Mouse (Mus musculus) heart, embryonic 12.5 days (tissue): ENCODE data around the gene Pkd2l1. TPM values are rescaled to one million over a fixed set of nuclear protein-coding genes. Genes with fewer than 3 reads are reported as not detected.

ENCODE experiments used
- ATAC-seq: fragments of 200-750 bp; cut with Nextera tagmentation; 2 replicates; pipeline ENCODE4 v1.8.0; 2017; ENCODE audit warnings: moderate TSS enrichment, moderate library complexity; ENCODE audit not compliant: insufficient number of reproducible peaks, low FRiP score
- H3K27ac ChIP-seq: fragments of 300-500 bp; sonication (generic); 2 replicates; pipeline ENCODE4 v1.5.1; 2016; ENCODE audit warnings: mild to moderate bottlenecking, moderate library complexity; ENCODE audit not compliant: poor library complexity, severe bottlenecking
- H3K27me3 ChIP-seq: fragments of 300-500 bp; sonication (generic); replicated peaks from 2 replicates; pipeline ENCODE4 v1.6.1; 2016; ENCODE audit warnings: mild to moderate bottlenecking, moderate library complexity
- H3K36me3 ChIP-seq: fragments of 300-500 bp; sonication (generic); 2 replicates; pipeline ENCODE4 v1.6.1; 2016; ENCODE audit warnings: mild to moderate bottlenecking, moderate library complexity
- H3K4me1 ChIP-seq: fragments of 300-500 bp; sonication (generic); replicated peaks from 2 replicates; pipeline ENCODE4 v1.6.1; 2016; ENCODE audit warnings: mild to moderate bottlenecking
- H3K4me2 ChIP-seq: fragments of 300-500 bp; sonication (generic); 2 replicates; pipeline ENCODE4 v1.6.1; 2016; ENCODE audit warnings: mild to moderate bottlenecking, moderate library complexity
- H3K4me3 ChIP-seq: fragments of 300-500 bp; sonication (generic); 2 replicates; pipeline ENCODE4 v1.5.1; 2016; ENCODE audit warnings: mild to moderate bottlenecking
- H3K9ac ChIP-seq: fragments of 300-500 bp; sonication (generic); 2 replicates; pipeline ENCODE4 v1.6.1; 2016; ENCODE audit warnings: mild to moderate bottlenecking, moderate library complexity
- H3K9me3 ChIP-seq: fragments of 300-500 bp; sonication (generic); replicated peaks from 2 replicates; pipeline ENCODE4 v1.6.1; 2016; ENCODE audit warnings: mild to moderate bottlenecking, moderate library complexity
- WGBS: fragments of 180-500 bp; shearing (Covaris S2); methylation state at CpG from one replicate; pipeline ENCODE4 v1.1.7; 2016; 5-methylcytosine and 5-hydroxymethylcytosine counted together
- polyA plus RNA-seq: library from polyadenylated mRNA; unstranded; fragments of >200 nt; fragmentation: Nextera tagmentation; extraction: Ambion mirVana; gene quantifications from 2 replicates; pipeline ENCODE4 v1.2.1, GENCODE M21; 2016

Pkd2l1 gene
- not detected in 2 replicates for polyA plus RNA-seq

- 48% methylated on average over 3 of the region's 3 CpGs for WGBS
- Histone ChIP-seq H3K4me1 (no peaks in the 10 kb centered on the region), H3K27me3 (no peaks in the 10 kb centered on the region), H3K4me2 (no peak within 1 kb of the TSS), H3K36me3 (no peaks in the 10 kb centered on the region), H3K9ac (no peak within 1 kb of the TSS), H3K4me3 (no peak within 1 kb of the TSS), H3K27ac (no peak within 1 kb of the TSS), H3K9me3 (no peaks in the 10 kb centered on the region)
- ATAC-seq = no peak
Measured at GRCm38 (mm10) chr19:44192342-44192741, at the start of gene Pkd2l1. Gene Pkd2l1, minus strand, starts transcription at chr19:44192442.

- 72% methylated on average over 2 of the region's 2 CpGs for WGBS
- no peak for ATAC-seq
Measured at GRCm38 (mm10) chr19:44238906-44239305, 46.7 kb upstream of the Pkd2l1 start.

GRCm38 (mm10) chr19:44237471-44238006 lies 45.3 kb upstream of the Pkd2l1 start:
- WGBS = 12% methylated on average over 19 of the region's 19 CpGs
- H3K9me3 ChIP-seq = no peaks in the 10 kb centered on the region
- no peak for ATAC-seq

More at GRCm38 (mm10) chr19:44238906-44239305, 46.7 kb upstream of the Pkd2l1 start:
- H3K4me2 ChIP-seq = no peak overlapping the region
- no peak overlapping the region for H3K9ac ChIP-seq
- H3K9me3 ChIP-seq = no peaks in the 10 kb centered on the region
- H3K4me1 ChIP-seq = no peaks in the 10 kb centered on the region; the same call in 1 of the 2 replicates
- H3K4me3 ChIP-seq = no peak overlapping the region
- H3K27ac ChIP-seq = no peak overlapping the region
- peaks cover 7% of the 10 kb centered on the region for H3K27me3 ChIP-seq
- no peaks in the 10 kb centered on the region for H3K36me3 ChIP-seq

DNA sequence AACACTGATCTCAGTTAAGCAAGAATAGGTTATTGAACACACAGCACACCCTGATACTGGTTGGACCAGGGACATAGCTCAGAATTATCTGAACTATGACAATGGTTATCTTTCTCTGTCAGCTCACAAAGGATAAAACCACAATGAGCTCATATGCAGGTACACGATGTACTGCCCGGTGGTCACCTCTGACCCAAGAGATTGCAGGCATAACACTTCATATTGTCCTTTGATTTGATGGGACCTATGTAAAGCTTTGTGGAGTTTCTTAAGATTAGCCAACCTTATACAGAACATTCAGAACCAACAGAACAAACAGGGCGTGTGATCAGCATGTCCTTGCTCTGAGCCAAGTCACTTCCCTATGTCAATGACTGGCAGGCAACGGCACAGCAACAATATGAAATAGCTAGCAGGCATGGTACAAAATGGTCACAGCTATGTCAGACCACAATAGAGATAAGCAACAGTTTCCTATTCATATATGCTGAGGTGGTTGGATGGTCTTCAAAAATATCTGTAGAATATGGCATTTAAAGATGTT lies 39.4 kb upstream of the Pkd2l1 start:
- Histone ChIP-seq H3K36me3 (no peaks in the 10 kb centered on the region), H3K4me1 (no peaks in the 10 kb centered on the region), H3K27ac (no peak overlapping the region), H3K4me2 (no peak overlapping the region), H3K27me3 (peaks cover 6% of the 10 kb centered on the region; the same call in 1 of the 2 replicates), H3K4me3 (no peak overlapping the region), H3K9ac (no peak overlapping the region), H3K9me3 (no peaks in the 10 kb centered on the region)
- ATAC-seq = no peak
- WGBS = 69% methylated on average over 4 of the region's 4 CpGs

More at GRCm38 (mm10) chr19:44237471-44238006, 45.3 kb upstream of the Pkd2l1 start:
- Histone ChIP-seq H3K9ac (no peak overlapping the region), H3K27ac (no peak overlapping the region), H3K27me3 (peaks cover 6% of the 10 kb centered on the region; the same call in 1 of the 2 replicates), H3K4me2 (peak overlapping the region; percentile 65), H3K4me1 (no peaks in the 10 kb centered on the region; the same call in 1 of the 2 replicates), H3K4me3 (peak overlapping the region; percentile 27), H3K36me3 (no peaks in the 10 kb centered on the region)

DNA sequence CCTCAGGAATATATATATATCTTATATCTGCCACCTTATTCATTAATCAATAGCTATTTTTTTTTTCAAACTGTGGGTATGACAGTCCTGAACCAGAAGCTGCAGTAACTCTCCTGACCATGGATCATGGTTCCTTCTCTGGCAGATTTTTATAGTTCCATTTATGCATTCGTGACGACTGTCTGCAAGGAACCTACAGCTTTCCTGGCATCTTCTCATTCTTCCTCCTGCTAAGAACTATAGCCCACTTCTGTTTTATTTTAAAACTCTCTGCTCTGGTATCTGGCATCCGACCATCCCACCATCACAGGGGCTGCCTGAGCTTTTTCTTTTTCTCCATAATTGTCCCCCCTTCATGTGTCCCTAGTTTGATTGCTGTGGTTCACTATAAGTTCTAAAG lies 38.0 kb upstream of the Pkd2l1 start:
- Histone ChIP-seq H3K4me2 (no peak overlapping the region), H3K27ac (no peak overlapping the region), H3K36me3 (no peaks in the 10 kb centered on the region), H3K4me3 (no peak overlapping the region), H3K9ac (no peak overlapping the region), H3K27me3 (0 out of 2 replicates have a peak, but pooled peaks cover 4% of the 10 kb centered on the region), H3K9me3 (no peaks in the 10 kb centered on the region), H3K4me1 (no peaks in the 10 kb centered on the region)
- ATAC-seq = no peak
- WGBS = 74% methylated on average over 3 of the region's 3 CpGs

DNA sequence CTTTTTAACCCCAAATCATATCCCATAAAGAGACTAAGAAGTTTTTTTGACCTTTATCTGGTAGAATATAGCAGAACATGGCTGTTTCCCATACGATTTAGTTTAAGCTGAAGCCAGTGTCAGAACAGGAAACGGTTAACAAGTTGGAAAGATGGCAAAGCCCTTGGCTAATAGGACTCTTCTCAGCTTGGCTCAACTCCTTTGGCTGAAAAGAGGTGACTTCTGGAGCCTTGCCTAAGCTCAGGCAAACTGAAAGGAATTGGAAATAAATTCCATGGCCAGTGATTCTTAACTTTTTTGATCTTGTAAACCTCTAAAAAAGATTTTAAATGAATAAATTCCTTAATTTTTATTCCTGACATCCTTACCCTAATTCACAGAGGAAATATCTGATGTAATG lies 37.5 kb upstream of the Pkd2l1 start:
- Histone ChIP-seq H3K4me2 (no peak overlapping the region), H3K27ac (no peak overlapping the region), H3K9ac (no peak overlapping the region), H3K4me3 (no peak overlapping the region), H3K4me1 (no peaks in the 10 kb centered on the region), H3K36me3 (no peaks in the 10 kb centered on the region), H3K27me3 (0 out of 2 replicates have a peak, but pooled peaks cover 4% of the 10 kb centered on the region), H3K9me3 (no peaks in the 10 kb centered on the region)
- no peak for ATAC-seq
- 53% methylated on average over 2 of the region's 2 CpGs for WGBS

- H3K4me2 ChIP-seq = no peak overlapping the region
- H3K4me3 ChIP-seq = no peak overlapping the region
- H3K36me3 ChIP-seq = no peaks in the 10 kb centered on the region
- no peaks in the 10 kb centered on the region for H3K4me1 ChIP-seq
- no peak overlapping the region for H3K27ac ChIP-seq
- WGBS = 66% methylated on average over 5 of the region's 5 CpGs
- no peak overlapping the region for H3K9ac ChIP-seq
- H3K9me3 ChIP-seq = no peaks in the 10 kb centered on the region
- H3K27me3 ChIP-seq = no peaks in the 10 kb centered on the region
- no peak for ATAC-seq
Measured at GRCm38 (mm10) chr19:44225728-44226127, 33.5 kb upstream of the Pkd2l1 start.

DNA sequence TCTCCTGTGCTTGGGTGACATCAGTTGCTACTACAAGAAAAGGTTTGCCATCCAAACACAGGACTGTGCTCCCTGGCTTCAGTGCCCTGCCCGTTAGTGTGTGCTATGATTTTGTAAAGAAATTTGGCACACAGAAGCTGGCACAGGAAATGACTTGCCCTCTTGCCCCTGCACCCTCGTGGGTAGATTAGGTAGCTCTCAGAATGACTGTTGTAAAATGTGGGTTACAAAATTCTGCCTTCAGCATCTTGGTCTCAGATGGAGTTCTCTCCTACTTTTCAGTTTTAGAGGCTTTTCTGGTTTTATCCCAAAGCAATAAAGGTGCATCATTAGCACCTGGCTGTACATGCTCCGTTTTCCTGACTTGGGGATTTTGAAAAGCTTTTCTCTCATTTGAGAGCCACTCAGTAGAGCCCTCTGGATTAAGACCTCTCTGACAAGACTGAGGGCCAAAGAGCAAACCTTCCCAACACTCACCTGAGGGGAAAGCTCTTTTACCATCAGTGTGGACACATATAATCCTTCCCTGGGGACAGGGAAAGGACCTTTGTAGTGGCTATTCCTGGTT lies 25.8 kb upstream of the Pkd2l1 start:
- Histone ChIP-seq H3K4me2 (no peak overlapping the region), H3K4me3 (no peak overlapping the region), H3K36me3 (no peaks in the 10 kb centered on the region), H3K9me3 (0 out of 2 replicates have a peak, but pooled peaks cover 2% of the 10 kb centered on the region), H3K27me3 (peaks cover 11% of the 10 kb centered on the region; the same call in 1 of the 2 replicates), H3K4me1 (no peaks in the 10 kb centered on the region), H3K27ac (no peak overlapping the region), H3K9ac (no peak overlapping the region)
- WGBS = 69% methylated on average over 3 of the region's 3 CpGs
- ATAC-seq = no peak

DNA sequence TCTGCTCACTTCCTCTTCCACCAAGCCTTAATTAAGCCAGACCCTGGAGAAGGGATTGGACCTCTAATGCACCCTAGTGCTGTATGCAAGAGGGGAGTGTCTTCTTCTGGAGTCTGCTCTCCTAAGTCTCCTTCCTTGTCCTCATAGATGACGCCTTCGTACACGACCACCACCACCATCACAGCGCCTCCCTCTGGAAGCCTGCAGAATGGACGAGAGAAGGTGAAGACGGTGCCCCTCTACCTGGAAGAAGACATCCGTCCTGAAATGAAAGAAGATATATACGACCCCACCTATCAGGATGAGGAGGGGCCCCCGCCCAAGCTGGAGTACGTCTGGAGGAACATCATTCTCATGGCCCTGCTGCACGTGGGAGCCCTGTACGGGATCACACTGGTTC lies 23.0 kb upstream of the Pkd2l1 start:
- Histone ChIP-seq H3K4me3 (no peak overlapping the region), H3K4me1 (no peaks in the 10 kb centered on the region), H3K27me3 (peaks cover 11% of the 10 kb centered on the region; the same call in 1 of the 2 replicates), H3K9ac (no peak overlapping the region), H3K4me2 (no peak overlapping the region), H3K9me3 (0 out of 2 replicates have a peak, but pooled peaks cover 2% of the 10 kb centered on the region), H3K36me3 (no peaks in the 10 kb centered on the region), H3K27ac (no peak overlapping the region)
- ATAC-seq = no peak
- 64% methylated on average over 12 of the region's 12 CpGs for WGBS

DNA sequence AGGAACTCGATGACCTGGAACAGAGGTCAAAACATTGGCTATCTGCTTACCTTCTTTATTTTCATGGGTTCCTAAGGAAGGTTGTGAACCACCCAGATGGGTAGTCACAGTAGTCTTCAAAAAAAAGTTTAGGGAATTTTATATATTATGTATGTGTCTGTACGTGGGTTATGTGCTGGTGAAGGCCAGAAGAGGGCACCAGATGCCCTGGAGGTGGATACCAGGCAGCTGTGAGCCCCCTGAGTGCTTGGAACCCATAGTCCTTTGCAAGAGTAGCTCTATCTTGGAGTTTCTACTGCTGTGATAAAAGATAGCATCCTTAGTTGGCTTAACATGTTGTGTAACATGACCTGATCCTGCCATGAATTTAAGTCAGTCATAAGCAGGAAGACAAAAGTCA lies 14.8 kb upstream of the Pkd2l1 start:
- H3K4me1 ChIP-seq = no peaks in the 10 kb centered on the region
- 0 out of 2 replicates have a peak, but pooled peaks cover 8% of the 10 kb centered on the region for H3K9me3 ChIP-seq
- WGBS = 65% methylated on average over 2 of the region's 2 CpGs
- H3K27ac ChIP-seq = no peak overlapping the region
- H3K4me2 ChIP-seq = no peak overlapping the region
- H3K27me3 ChIP-seq = no peaks in the 10 kb centered on the region; the same call in 1 of the 2 replicates
- no peak overlapping the region for H3K4me3 ChIP-seq
- H3K9ac ChIP-seq = no peak overlapping the region
- H3K36me3 ChIP-seq = no peaks in the 10 kb centered on the region
- no peak for ATAC-seq

GRCm38 (mm10) chr19:44203015-44203564 lies 10.8 kb upstream of the Pkd2l1 start, which contains the start of gene Scd3:
Gene Scd3, plus strand, starts transcription at chr19:44203269.
- no peak for ATAC-seq
- no peak within 1 kb of the TSS for H3K9ac ChIP-seq
- 0 out of 2 replicates have a peak, but pooled peaks cover 8% of the 10 kb centered on the region for H3K9me3 ChIP-seq
- no peaks in the 10 kb centered on the region for H3K4me1 ChIP-seq
- no peaks in the 10 kb centered on the region for H3K27me3 ChIP-seq
- H3K27ac ChIP-seq = no peak within 1 kb of the TSS
- no peak within 1 kb of the TSS for H3K4me3 ChIP-seq
- H3K36me3 ChIP-seq = no peaks in the 10 kb centered on the region
- 90% methylated on average over 9 of the region's 9 CpGs for WGBS
- no peak within 1 kb of the TSS for H3K4me2 ChIP-seq
